Mouse (Mus musculus) embryonic fibroblast, embryonic 13.5 days (primary cell): Measurements from ENCODE around the gene Optc. TPM values are rescaled to one million over a fixed set of nuclear protein-coding genes. Genes with fewer than 3 reads are reported as not detected.

Experiments used
- H3K27ac ChIP-seq: 2 replicates; pipeline ENCODE4 v1.5.1; 2012; ENCODE audit warnings: low read length, control low read depth, inconsistent platforms; ENCODE audit not compliant: insufficient read depth
- H3K4me1 ChIP-seq: 2 replicates; pipeline ENCODE4 v1.6.1; 2011; ENCODE audit warnings: low read length; ENCODE audit not compliant: control insufficient read depth, insufficient read depth
- H3K4me3 ChIP-seq: 2 replicates; pipeline ENCODE4 v1.5.1; 2011; ENCODE audit warnings: mild to moderate bottlenecking, control low read depth, low read length; ENCODE audit not compliant: insufficient read depth
- CTCF ChIP-seq: IDR thresholded peaks from 2 replicates; pipeline ENCODE4 v1.5.1; 2011; ENCODE audit warnings: mild to moderate bottlenecking, control low read depth, low read length, moderate library complexity, borderline replicate concordance; ENCODE audit not compliant: insufficient read depth
- POLR2A ChIP-seq: IDR thresholded peaks from 2 replicates; pipeline ENCODE4 v1.6.1; 2011; ENCODE audit warnings: low read depth, mild to moderate bottlenecking, control low read depth, low read length, moderate library complexity
- polyA plus RNA-seq: library from polyadenylated mRNA; stranded (reverse); fragments of >200 nt; gene quantifications from 2 replicates; pipeline ENCODE4 v1.2.4, GENCODE M21; 2011; ENCODE audit warnings: low read depth; ENCODE audit not compliant: missing spikeins, insufficient read length

Optc gene
- polyA plus RNA-seq, 1 experiment = 4.3 TPM

DNA sequence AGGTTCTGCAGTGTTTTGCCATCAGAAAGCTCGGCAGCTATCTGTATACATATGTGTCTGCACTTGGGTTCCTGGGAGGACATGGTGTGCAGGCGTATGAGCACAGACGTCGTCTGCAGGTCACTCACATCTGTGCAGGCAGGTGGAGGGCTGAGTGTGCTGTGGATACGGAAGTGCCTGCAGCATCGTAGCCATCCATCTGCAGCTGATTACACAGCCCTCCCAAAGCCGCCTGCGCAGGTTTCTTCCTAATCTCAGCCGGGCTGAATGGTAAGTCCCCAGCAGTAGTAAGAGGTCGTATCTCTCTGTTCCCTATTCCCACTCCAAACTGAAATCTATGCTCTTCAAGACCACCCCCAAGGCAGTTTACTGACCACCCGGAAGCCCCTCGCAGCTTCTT lies 1.4 kb downstream of the Optc start:
- Histone ChIP-seq H3K4me1 (peaks cover 12% of the 10 kb centered on the region), H3K27ac (no peak overlapping the region), H3K4me3 (no peak overlapping the region)
- TF ChIP-seq POLR2A = no peak
- no peak for TF ChIP-seq CTCF

DNA sequence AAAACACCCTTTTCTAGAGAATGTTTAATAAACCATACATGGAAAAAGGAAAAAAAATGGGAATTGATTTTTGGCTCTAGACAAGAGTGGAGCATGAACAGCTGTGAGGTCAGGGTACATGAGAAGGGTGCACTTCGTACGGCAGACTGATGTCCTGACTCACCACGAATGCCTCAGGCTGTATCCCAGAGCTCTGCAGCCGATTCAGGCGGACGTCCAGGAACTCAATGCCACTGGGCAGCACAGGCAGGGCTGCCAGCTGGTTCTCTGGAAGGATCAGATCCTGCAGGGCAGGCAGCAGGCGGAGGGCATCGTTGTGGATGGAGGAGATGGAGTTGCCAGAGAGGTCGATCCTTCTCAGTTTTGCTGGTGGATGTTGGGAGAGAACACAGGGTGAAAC lies 7.0 kb downstream of the Optc start:
- Histone ChIP-seq H3K27ac (peak overlapping the region; percentile 91), H3K4me3 (no peak overlapping the region), H3K4me1 (peaks cover 20% of the 10 kb centered on the region)
- TF ChIP-seq POLR2A = no peak
- TF ChIP-seq CTCF = no peak

DNA sequence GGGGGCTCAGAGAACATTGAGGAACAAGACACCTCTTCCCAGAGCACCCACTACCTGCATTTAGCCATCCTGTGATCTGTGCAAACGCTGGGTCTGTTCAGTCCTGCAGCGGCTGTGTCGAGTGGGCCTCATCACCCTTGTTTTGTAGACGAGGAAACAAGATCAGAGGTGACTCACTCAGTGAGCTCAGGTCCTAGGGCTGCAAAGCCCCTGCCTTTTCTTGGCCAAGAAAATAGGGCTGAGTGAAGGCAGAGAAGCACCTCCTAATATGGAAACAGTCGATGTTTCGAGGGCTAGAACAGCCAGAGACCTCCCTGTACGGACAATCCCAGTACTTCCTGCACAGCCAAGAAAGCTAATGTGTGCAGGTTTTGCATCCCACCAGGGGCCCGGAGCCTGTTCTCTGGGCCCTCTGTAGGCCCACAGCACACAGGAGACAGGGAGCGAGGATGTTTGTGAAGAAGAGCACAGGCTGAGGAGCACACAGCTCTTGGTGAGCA lies 8.7 kb downstream of the Optc start:
- Histone ChIP-seq H3K4me3 (no peak overlapping the region), H3K4me1 (peaks cover 20% of the 10 kb centered on the region), H3K27ac (peak overlapping the region; percentile 91)
- TF ChIP-seq POLR2A (peak; percentile 34; the same call in 1 of the 2 replicates), CTCF (no peak)

DNA sequence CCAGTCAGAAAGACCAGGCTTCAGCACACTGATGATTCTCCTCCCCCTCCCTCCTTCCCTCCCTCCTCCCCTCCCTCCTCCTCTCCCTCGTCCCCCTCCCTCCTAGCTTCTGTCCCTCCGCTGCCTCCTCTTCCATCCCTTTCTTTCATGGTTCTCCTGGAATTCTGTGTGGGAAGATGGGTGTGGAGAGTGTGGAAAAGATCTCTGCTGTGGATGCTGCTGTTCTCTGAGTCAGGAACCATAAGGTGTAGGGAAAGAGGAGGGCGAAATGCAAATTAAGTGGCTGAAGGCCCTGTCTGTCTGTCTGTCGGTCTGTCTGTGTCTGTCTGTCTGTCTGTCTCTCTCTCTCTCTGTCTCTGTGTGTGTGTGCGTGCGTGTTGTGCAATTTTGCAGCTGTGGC lies 10.5 kb downstream of the Optc start:
- peaks cover 27% of the 10 kb centered on the region for H3K4me1 ChIP-seq
- H3K4me3 ChIP-seq = no peak overlapping the region
- H3K27ac ChIP-seq = no peak overlapping the region
- TF ChIP-seq POLR2A (no peak), CTCF (no peak)

DNA sequence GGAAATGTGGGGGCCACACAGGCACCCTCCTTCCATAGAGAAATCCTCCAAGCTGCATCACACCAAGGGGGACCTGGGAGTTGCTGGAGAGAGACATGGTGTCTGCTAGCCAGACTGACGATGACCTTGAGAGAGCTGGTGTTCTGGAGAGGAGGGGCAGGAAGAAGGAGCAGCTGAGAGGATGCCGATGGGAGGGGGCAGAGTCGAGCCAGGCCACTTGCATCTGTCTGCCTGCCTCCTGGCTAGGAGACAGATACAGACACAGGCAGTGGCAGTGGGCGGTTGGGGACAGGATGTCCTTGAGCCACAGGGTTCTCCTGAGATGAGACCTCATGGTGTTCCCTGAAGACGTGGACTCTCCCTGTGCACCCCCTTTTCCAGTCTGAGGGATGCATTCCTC lies 16.3 kb downstream of the Optc start:
- TF ChIP-seq POLR2A = no peak
- H3K4me3 ChIP-seq = no peak overlapping the region
- H3K4me1 ChIP-seq = peaks cover 11% of the 10 kb centered on the region
- no peak overlapping the region for H3K27ac ChIP-seq

DNA sequence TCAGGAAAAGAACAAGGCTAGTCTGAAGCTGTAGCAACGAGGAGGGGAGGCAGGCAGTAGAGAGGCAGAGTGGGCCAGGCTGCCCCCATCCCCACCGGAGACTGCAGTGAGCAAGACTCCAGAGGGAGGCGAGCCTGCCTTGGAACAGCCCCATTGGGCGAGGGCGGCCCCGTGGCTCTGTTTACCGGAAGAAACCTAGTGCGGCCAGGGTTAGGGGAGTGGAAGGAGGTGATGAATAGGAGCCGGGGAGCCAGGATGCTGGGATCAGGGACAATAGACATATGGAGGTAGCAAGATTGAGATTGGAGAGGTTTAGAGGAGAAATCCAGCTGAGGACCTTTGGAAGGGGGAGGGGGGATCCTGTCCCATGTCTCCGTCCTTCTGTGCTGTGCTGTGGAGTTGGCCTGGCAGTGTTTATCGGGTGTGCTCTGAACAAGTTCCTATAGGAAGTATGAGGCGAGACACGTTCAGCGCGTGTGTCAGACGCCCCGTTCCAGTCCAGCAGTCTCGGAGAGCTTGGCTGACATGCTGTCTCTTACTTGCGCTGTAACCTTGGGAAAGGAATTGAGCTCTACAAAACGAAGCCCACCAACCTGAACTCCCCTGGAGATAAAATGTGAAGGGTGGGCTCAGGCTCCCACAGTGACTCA lies 17.7 kb downstream of the Optc start:
- no peak overlapping the region for H3K27ac ChIP-seq
- TF ChIP-seq POLR2A = no peak
- no peak for TF ChIP-seq CTCF
- peaks cover 11% of the 10 kb centered on the region for H3K4me1 ChIP-seq
- H3K4me3 ChIP-seq = no peak overlapping the region

DNA sequence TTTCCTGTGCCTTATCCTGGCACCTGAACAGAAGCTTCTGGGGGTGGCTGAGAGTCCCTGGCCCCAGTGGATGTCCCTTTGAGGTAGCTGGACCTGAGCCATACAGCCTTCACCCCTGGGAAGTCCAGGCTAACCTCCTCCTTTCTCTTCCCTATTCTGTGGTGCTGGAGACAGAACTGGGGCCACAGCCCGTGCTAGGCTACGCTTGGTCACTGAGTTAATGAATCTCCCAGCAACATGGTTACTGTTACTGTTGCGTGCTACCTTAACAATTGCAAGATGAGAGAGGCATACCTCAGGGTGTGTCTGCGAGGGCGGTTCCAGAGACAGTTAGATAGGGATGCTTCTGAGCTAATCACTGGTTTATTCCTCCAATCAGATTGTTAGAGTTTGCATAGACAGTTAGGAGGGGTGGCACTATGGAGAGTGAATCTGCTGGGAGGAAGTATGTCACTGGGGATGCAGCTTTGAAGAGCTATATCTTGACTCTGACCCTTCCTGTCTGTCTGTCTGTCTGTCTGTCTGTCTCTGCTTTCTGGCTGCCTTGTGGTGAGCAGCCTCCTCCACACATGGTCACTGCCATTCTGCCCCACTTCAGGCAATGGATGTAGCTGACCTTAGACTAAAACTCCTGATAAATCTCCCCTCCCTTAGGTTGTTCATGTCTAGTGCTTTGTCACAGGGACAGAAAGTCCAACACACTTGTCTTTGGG lies 20.1 kb downstream of the Optc start:
- Histone ChIP-seq H3K27ac (no peak overlapping the region), H3K4me3 (no peak overlapping the region), H3K4me1 (peaks cover 4% of the 10 kb centered on the region)
- TF ChIP-seq POLR2A (no peak), CTCF (no peak)

DNA sequence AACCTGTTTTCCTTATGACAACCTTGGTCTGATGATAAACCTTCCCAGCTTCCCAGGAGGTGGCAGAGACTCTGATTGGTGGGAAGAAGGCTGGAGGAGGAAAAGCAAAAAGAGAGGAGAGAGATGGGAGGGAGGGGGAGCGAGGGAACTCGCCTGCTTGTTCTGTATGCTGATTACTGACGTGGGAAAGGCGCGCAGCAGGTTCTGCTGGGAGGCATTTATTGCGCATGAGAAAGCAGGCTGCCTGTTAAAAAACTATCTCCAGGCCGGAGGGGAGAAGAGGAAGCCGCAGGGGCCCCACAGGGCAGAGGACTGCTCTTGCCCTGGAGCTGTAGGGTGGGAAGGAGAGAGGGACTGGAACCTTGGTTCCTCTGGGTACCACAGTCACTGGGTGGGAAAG lies 20.8 kb downstream of the Optc start:
- no peak overlapping the region for H3K27ac ChIP-seq
- TF ChIP-seq POLR2A (no peak), CTCF (no peak)
- no peak overlapping the region for H3K4me3 ChIP-seq
- H3K4me1 ChIP-seq = 0 out of 2 replicates have a peak, but pooled peaks cover 3% of the 10 kb centered on the region

DNA sequence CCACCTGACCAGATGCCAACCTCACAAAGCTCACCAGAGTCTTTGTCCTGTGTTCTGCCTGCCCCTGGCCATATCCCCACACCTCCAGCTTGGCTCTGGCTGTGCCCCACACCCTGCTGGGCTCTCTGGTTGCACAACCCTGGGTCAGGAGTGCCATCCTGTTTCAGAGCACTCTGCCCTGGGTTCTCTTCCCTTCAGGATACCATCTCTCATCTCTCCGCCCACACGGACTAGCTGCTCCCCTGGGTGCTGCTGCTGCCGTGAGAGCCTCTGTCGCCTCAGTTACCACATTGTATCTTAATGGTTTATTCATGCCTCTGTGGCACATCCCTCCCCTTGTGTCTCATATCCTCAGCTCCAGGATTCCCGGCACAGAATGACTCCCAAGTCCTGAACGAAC lies 21.4 kb downstream of the Optc start:
- TF ChIP-seq CTCF (no peak), POLR2A (no peak)
- H3K4me3 ChIP-seq = no peak overlapping the region
- H3K4me1 ChIP-seq = 0 out of 2 replicates have a peak, but pooled peaks cover 3% of the 10 kb centered on the region
- H3K27ac ChIP-seq = no peak overlapping the region

DNA sequence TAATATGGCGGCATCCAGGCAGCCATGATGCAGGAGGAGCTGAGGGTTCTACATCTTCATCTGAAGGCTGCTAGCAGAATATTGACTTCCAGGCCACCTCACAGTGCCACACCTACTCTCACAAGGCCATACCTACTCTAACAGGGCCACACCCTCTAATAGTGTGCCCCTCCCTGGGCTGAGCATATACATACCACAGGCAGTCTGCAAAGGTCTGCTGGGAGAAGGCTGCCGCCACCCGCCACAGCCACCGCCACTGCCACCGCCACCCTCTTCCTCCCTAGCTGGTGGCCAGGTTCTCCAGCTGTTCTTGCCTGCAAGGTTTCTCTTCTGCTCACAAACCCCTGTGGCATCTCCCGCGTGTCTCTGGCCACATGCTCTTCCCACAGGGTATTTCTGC lies 22.0 kb downstream of the Optc start:
- 0 out of 2 replicates have a peak, but pooled peaks cover 3% of the 10 kb centered on the region for H3K4me1 ChIP-seq
- H3K27ac ChIP-seq = no peak overlapping the region
- TF ChIP-seq POLR2A = no peak
- no peak for TF ChIP-seq CTCF
- no peak overlapping the region for H3K4me3 ChIP-seq
